Mouse (Mus musculus) kidney, adult 18-20 months (tissue): ENCODE results near the gene Atp5j.

Source experiments
- DNase-seq: peaks from one replicate; pipeline ENCODE4 v3.0.0; 2021

Atp5j gene

DNA sequence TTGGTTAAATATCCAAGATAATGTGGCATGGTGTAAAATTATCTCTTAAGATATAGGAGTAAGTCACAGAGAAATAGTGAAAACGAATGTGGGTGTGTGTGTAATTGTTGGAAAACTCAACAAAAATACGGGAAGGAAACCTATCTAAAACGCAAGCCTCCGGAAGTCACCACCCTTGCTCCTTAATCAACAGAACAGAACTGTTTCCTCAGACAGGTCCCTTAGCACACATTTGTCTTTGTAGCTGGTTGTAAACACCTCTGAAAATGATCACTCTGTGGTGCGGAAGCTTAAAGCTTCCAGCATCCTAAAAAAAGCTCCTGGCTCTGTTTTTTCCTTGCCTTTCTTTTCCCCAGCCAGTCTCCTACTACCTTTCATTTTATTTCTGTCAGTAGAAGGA lies 30.6 kb downstream of the Atp5j start:
- no peak for DNase-seq

DNA sequence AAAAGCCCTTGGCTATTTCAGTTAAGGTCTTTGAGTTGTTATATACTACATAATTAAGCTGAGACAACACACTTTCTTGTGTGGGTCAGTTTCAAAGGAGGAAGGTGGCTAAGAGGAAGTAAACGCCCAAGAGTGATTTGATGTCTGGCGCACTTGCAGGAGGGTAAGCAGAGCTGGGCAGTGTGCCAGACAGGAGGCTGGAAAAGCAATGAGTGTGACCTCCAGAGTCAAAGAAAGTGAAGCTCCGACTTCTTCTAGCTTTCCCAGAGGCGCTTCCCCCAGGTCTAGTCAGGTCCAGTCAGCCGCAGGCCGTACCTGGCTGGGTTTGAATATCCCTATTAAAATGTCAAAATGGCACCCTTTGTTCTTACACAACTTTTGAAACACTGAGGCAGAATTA lies 33.2 kb downstream of the Atp5j start:
- DNase-seq = peak; percentile 61

- no peak for DNase-seq
These were observed 35.4 kb downstream of the Atp5j start for GRCm38 (mm10) chr16:84800038-84800437.

DNA sequence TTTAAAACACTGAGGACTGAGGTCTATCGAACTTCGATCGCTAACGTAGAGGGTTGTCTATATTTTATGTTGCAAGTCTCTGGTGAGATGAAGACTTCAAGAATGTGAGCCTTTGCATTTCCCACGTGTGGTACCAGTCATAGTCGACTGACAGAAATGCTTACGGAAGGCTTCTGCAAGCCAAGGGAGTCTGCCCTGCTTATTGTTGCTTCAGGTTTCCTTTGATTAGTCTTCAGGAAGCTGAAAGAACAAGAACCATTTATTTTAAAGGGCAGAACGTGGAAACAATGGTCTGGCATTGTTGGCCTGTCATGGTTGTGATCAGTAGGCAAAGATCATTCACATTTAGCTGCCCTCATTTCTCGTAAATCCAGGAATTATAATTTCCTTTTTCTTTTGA lies 38.7 kb downstream of the Atp5j start:
- no peak for DNase-seq

DNA sequence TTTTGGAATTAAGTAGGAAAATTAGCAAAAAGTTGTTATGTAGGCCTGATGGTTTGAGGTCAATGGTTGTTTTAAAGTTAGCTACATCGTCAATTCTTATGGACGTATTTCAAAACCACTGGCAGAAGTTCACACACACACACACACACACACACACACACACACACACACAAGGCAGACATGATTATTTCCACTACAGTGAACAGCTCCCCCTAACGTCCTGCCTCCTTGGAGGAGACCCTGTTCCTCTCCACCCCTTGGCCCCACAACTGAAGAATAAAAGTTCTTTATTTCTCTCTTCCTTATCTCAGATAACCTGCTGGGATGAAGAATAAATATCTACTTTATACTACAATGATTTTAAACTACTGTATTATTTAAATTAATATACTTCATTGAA lies 40.1 kb downstream of the Atp5j start:
- DNase-seq = no peak

- DNase-seq = no peak
These were observed 42.0 kb downstream of the Atp5j start for GRCm38 (mm10) chr16:84793401-84793800.

GRCm38 (mm10) chr16:84790595-84791165 lies 44.7 kb downstream of the Atp5j start:
- no peak for DNase-seq

- DNase-seq = no peak
These were observed 50.5 kb downstream of the Atp5j start for GRCm38 (mm10) chr16:84784966-84785365.

DNA sequence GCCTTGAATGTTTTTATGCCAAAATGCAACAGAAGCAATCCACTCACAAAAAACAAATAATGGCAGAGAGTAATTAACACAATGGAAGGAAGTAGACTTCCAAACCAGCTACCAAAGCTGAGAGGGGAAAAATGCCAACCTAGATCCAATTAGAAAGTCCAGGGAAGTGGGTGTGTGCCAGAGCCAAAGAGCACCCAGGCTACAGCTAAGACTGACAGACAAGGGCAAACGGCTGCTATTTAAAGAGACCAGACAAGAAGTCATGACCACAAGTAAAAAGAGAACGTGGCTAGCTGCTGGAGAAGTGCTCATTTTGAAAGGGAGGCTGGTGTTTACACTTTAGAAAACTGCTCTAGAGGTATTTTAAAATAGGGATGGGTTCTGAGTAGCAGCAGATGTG lies 52.1 kb downstream of the Atp5j start:
- DNase-seq = no peak

GRCm38 (mm10) chr16:84779718-84780117 lies 55.7 kb downstream of the Atp5j start:
- no peak for DNase-seq

GRCm38 (mm10) chr16:84778861-84779630 lies 56.4 kb downstream of the Atp5j start:
- DNase-seq = no peak

DNA sequence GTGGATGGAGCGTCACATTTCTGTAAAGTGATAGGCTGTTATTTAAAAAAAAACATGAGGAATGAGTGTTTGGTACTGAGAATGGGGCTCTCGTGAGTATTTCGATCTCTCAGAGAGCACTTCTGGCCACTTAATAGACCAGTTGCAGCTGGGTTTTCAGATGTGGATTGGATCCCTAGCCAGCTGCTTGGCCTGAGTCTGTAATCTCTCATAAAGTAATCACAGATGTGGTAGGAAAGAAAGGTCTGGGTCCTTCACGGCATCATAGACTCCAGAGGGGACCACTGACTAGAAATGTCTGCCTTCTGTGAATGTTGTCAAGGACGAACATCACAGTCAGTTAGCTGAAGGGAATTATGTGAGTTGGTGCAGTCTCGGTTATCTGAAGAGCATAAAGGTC lies 57.0 kb downstream of the Atp5j start:
- no peak for DNase-seq
